Mouse (Mus musculus) spleen, adult 12 weeks (tissue): ENCODE measurements around the gene Cd160.

Experiments
- DNase-seq: peaks from one replicate; pipeline ENCODE4 v3.0.0; 2022; ENCODE audit warnings: low spot score

Cd160 gene

GRCm38 (mm10) chr3:96828308-96828864 is 765 bp downstream of the Cd160 start:
- no peak for DNase-seq

- no peak for DNase-seq
Measured at GRCm38 (mm10) chr3:96825261-96825660, 3.9 kb downstream of the Cd160 start.

- no peak for DNase-seq
Measured at GRCm38 (mm10) chr3:96824614-96825013, 4.5 kb downstream of the Cd160 start.

GRCm38 (mm10) chr3:96823701-96824100 is 5.5 kb downstream of the Cd160 start:
- DNase-seq = no peak

GRCm38 (mm10) chr3:96821581-96821980 is 7.6 kb downstream of the Cd160 start:
- DNase-seq = no peak

- no peak for DNase-seq
Measured at GRCm38 (mm10) chr3:96820116-96820915, 8.8 kb downstream of the Cd160 start.

GRCm38 (mm10) chr3:96814342-96814741 is 14.8 kb downstream of the Cd160 start:
- DNase-seq = no peak

GRCm38 (mm10) chr3:96813591-96814244 is 15.4 kb downstream of the Cd160 start:
- DNase-seq = no peak

GRCm38 (mm10) chr3:96813106-96813505 is 16.0 kb downstream of the Cd160 start:
- no peak for DNase-seq

- peak; percentile 64 for DNase-seq
Measured at GRCm38 (mm10) chr3:96812395-96813091, 16.6 kb downstream of the Cd160 start.

GRCm38 (mm10) chr3:96811232-96811631 is 17.9 kb downstream of the Cd160 start:
- no peak for DNase-seq

- no peak for DNase-seq
Measured at GRCm38 (mm10) chr3:96808651-96809050, 20.5 kb downstream of the Cd160 start.

GRCm38 (mm10) chr3:96808136-96808535 is 21.0 kb downstream of the Cd160 start:
- no peak for DNase-seq

- no peak for DNase-seq
Measured at GRCm38 (mm10) chr3:96802214-96802613, 26.9 kb downstream of the Cd160 start.

- DNase-seq = no peak
Measured at GRCm38 (mm10) chr3:96800254-96800653, 28.9 kb downstream of the Cd160 start.

- no peak for DNase-seq
Measured at GRCm38 (mm10) chr3:96788506-96788905, 40.6 kb downstream of the Cd160 start.

- no peak for DNase-seq
Measured at GRCm38 (mm10) chr3:96787784-96788183, 41.4 kb downstream of the Cd160 start.

GRCm38 (mm10) chr3:96782236-96782635 is 46.9 kb downstream of the Cd160 start:
- no peak for DNase-seq

GRCm38 (mm10) chr3:96777120-96777519 is 52.0 kb downstream of the Cd160 start:
- DNase-seq = no peak

- DNase-seq = no peak
Measured at GRCm38 (mm10) chr3:96772949-96773348, 56.2 kb downstream of the Cd160 start.

- no peak for DNase-seq
Measured at GRCm38 (mm10) chr3:96769971-96770370, 59.2 kb downstream of the Cd160 start.

- no peak for DNase-seq
Measured at GRCm38 (mm10) chr3:96764528-96764927, 64.6 kb downstream of the Cd160 start.

- no peak for DNase-seq
Measured at GRCm38 (mm10) chr3:96759695-96760094, 69.5 kb downstream of the Cd160 start.
